Mouse (Mus musculus) midbrain, embryonic 14.5 days (tissue): ENCODE results near the gene Ugt1a7c. TPM values are rescaled to one million over a fixed set of nuclear protein-coding genes. Genes with fewer than 3 reads are reported as not detected.
"Not testable (repeated sequence)": the region's sequence is repeated elsewhere in the genome, so short reads cannot be mapped to it uniquely, and the experiment has no call there.

ENCODE experiments used
- ATAC-seq: fragments of 200-750 bp; cut with Nextera tagmentation; 2 replicates; pipeline ENCODE4 v1.8.0; 2017; ENCODE audit warnings: moderate number of reproducible peaks, moderate library complexity; ENCODE audit not compliant: low FRiP score, low TSS enrichment
- DNase-seq: peaks from one replicate; pipeline ENCODE4 v3.0.0-alpha.2; 2015
- H3K27ac ChIP-seq: fragments of 300-500 bp; sonication (generic); replicated peaks from 2 replicates; pipeline ENCODE4 v1.5.1; 2014; ENCODE audit warnings: mild to moderate bottlenecking, low read depth, low read length, moderate library complexity
- H3K27me3 ChIP-seq: fragments of 300-500 bp; sonication (generic); 2 replicates; pipeline ENCODE4 v1.6.1; 2014; ENCODE audit warnings: low read length, control low read depth, mixed read lengths; ENCODE audit not compliant: control insufficient read depth, insufficient read depth
- H3K36me3 ChIP-seq: fragments of 300-500 bp; sonication (generic); 2 replicates; pipeline ENCODE4 v1.6.1; 2014; ENCODE audit warnings: low read length, control low read depth; ENCODE audit not compliant: control insufficient read depth, insufficient read depth
- H3K4me1 ChIP-seq: fragments of 300-500 bp; sonication (generic); 2 replicates; pipeline ENCODE4 v1.6.1; 2014; ENCODE audit warnings: mild to moderate bottlenecking, antibody characterized with exemption, low read length, control low read depth; ENCODE audit not compliant: control insufficient read depth, insufficient read depth
- H3K4me2 ChIP-seq: fragments of 300-500 bp; sonication (generic); 2 replicates; pipeline ENCODE4 v1.6.1; 2014; ENCODE audit warnings: mild to moderate bottlenecking, low read length, moderate library complexity
- H3K4me3 ChIP-seq: fragments of 300-500 bp; sonication (generic); replicated peaks from 2 replicates; pipeline ENCODE4 v1.5.1; 2014; ENCODE audit warnings: low read depth, low read length
- H3K9ac ChIP-seq: fragments of 300-500 bp; sonication (generic); replicated peaks from 2 replicates; pipeline ENCODE4 v1.6.1; 2014; ENCODE audit warnings: mild to moderate bottlenecking, low read length, moderate library complexity
- H3K9me3 ChIP-seq: fragments of 300-500 bp; sonication (generic); 2 replicates; pipeline ENCODE4 v1.6.1; 2016; ENCODE audit warnings: low read length, control low read depth, mixed read lengths; ENCODE audit not compliant: control insufficient read depth
- WGBS: fragments of 180-500 bp; shearing (Covaris S2); extraction: QIAGEN DNeasy Blood & Tissue Kit; methylation state at CpG from one replicate; pipeline ENCODE4 v1.1.7; 2014; 5-methylcytosine and 5-hydroxymethylcytosine counted together
- polyA plus RNA-seq: library from polyadenylated mRNA; unstranded; fragments of >200 nt; fragmentation: Nextera tagmentation; extraction: Ambion mirVana; gene quantifications from 2 replicates; pipeline ENCODE4 v1.2.1, GENCODE M21; 2014

Ugt1a7c gene
- 0.24 and 0.99 TPM in 2 replicates for polyA plus RNA-seq

GRCm38 (mm10) chr1:88094941-88095492, at the start of gene Ugt1a7c:
Gene Ugt1a7c, plus strand, starts transcription at chr1:88095062.
- H3K9me3 ChIP-seq, result no peaks in the 10 kb centered on the region
- H3K36me3 ChIP-seq, result no peaks in the 10 kb centered on the region
- DNase-seq (peak; percentile 1), ATAC-seq (no peak)
- H3K27ac ChIP-seq, result no peak within 1 kb of the TSS
- 74% methylated on average over 10 of the region's 10 CpGs for WGBS
- H3K4me3 ChIP-seq, result no peak within 1 kb of the TSS
- H3K9ac ChIP-seq, result no peak within 1 kb of the TSS
- H3K27me3 ChIP-seq, result no peaks in the 10 kb centered on the region
- no peaks in the 10 kb centered on the region for H3K4me1 ChIP-seq
- H3K4me2 ChIP-seq, result no peak within 1 kb of the TSS

- not testable (repeated sequence) for H3K4me1 ChIP-seq, H3K9ac ChIP-seq, H3K4me2 ChIP-seq, H3K27ac ChIP-seq, H3K27me3 ChIP-seq, H3K4me3 ChIP-seq, H3K36me3 ChIP-seq, ATAC-seq, H3K9me3 ChIP-seq, DNase-seq
- WGBS, result 83% methylated on average over 2 of the region's 2 CpGs
Observed at GRCm38 (mm10) chr1:88047408-88047807, 47.5 kb upstream of the Ugt1a7c start.

- H3K9me3 ChIP-seq, result no peaks in the 10 kb centered on the region
- H3K27ac ChIP-seq, result no peak within 1 kb of the TSS
- WGBS, result 85% methylated on average over 1 of the region's 1 CpGs
- no peak within 1 kb of the TSS for H3K4me2 ChIP-seq
- no peak within 1 kb of the TSS for H3K9ac ChIP-seq
- ATAC-seq (no peak), DNase-seq (no peak)
- H3K36me3 ChIP-seq, result no peaks in the 10 kb centered on the region
- no peaks in the 10 kb centered on the region for H3K27me3 ChIP-seq
- H3K4me1 ChIP-seq, result no peaks in the 10 kb centered on the region
- H3K4me3 ChIP-seq, result no peak within 1 kb of the TSS
Observed at GRCm38 (mm10) chr1:88055088-88055487, 39.8 kb upstream of the Ugt1a7c start, which contains the start of gene Ugt1a10. Gene Ugt1a10, plus strand, starts transcription at chr1:88055388.

GRCm38 (mm10) chr1:88066472-88067102, 28.3 kb upstream of the Ugt1a7c start:
- H3K4me2 ChIP-seq, H3K27me3 ChIP-seq, H3K4me1 ChIP-seq, H3K27ac ChIP-seq, ATAC-seq, H3K36me3 ChIP-seq, H3K9ac ChIP-seq, H3K9me3 ChIP-seq, DNase-seq, H3K4me3 ChIP-seq: not testable (repeated sequence)
- 63% methylated on average over 1 of the region's 2 CpGs for WGBS

- H3K4me1 ChIP-seq, result no peaks in the 10 kb centered on the region
- no peak for DNase-seq
- H3K27ac ChIP-seq, result no peak within 1 kb of the TSS
- H3K9me3 ChIP-seq, result no peaks in the 10 kb centered on the region
- no peaks in the 10 kb centered on the region for H3K27me3 ChIP-seq
- H3K36me3 ChIP-seq, result no peaks in the 10 kb centered on the region
- WGBS, result 82% methylated on average over 2 of the region's 2 CpGs
- no peak within 1 kb of the TSS for H3K4me2 ChIP-seq
- H3K9ac ChIP-seq, result no peak within 1 kb of the TSS
- no peak within 1 kb of the TSS for H3K4me3 ChIP-seq
- no peak for ATAC-seq
Observed at GRCm38 (mm10) chr1:88070495-88070894, 24.4 kb upstream of the Ugt1a7c start, which contains the start of gene Ugt1a9. Gene Ugt1a9, plus strand, starts transcription at chr1:88070800.

GRCm38 (mm10) chr1:88070902-88071301, 24.0 kb upstream of the Ugt1a7c start:
- Histone ChIP-seq H3K27ac (no peak overlapping the region), H3K36me3 (no peaks in the 10 kb centered on the region), H3K9me3 (no peaks in the 10 kb centered on the region), H3K9ac (no peak overlapping the region), H3K27me3 (no peaks in the 10 kb centered on the region), H3K4me3 (no peak overlapping the region), H3K4me2 (no peak overlapping the region), H3K4me1 (no peaks in the 10 kb centered on the region)
- 87% methylated on average over 4 of the region's 4 CpGs for WGBS
- no peak for ATAC-seq
- DNase-seq, result no peak

- WGBS, result 91% methylated on average over 2 of the region's 2 CpGs
- no peaks in the 10 kb centered on the region for H3K9me3 ChIP-seq
- no peaks in the 10 kb centered on the region for H3K36me3 ChIP-seq
- ATAC-seq (no peak), DNase-seq (no peak)
- H3K4me2 ChIP-seq, result no peak overlapping the region
- H3K4me3 ChIP-seq, result no peak overlapping the region
- no peak overlapping the region for H3K27ac ChIP-seq
- no peaks in the 10 kb centered on the region for H3K27me3 ChIP-seq
- H3K4me1 ChIP-seq, result no peaks in the 10 kb centered on the region
- no peak overlapping the region for H3K9ac ChIP-seq
Observed at GRCm38 (mm10) chr1:88074471-88074870, 20.4 kb upstream of the Ugt1a7c start.

GRCm38 (mm10) chr1:88077128-88077527, 17.7 kb upstream of the Ugt1a7c start:
- 96% methylated on average over 1 of the region's 1 CpGs for WGBS
- Histone ChIP-seq H3K27me3 (no peaks in the 10 kb centered on the region), H3K9me3 (no peaks in the 10 kb centered on the region), H3K36me3 (no peaks in the 10 kb centered on the region), H3K4me3 (no peak overlapping the region), H3K4me2 (no peak overlapping the region), H3K4me1 (no peaks in the 10 kb centered on the region), H3K9ac (no peak overlapping the region), H3K27ac (no peak overlapping the region)
- DNase-seq (no peak), ATAC-seq (no peak)

GRCm38 (mm10) chr1:88081670-88082069, 13.2 kb upstream of the Ugt1a7c start:
- H3K4me3 ChIP-seq, result no peak overlapping the region
- H3K27ac ChIP-seq, result no peak overlapping the region
- ATAC-seq (no peak), DNase-seq (no peak)
- no peaks in the 10 kb centered on the region for H3K27me3 ChIP-seq
- H3K36me3 ChIP-seq, result no peaks in the 10 kb centered on the region
- H3K9me3 ChIP-seq, result no peaks in the 10 kb centered on the region
- 96% methylated on average over 1 of the region's 1 CpGs for WGBS
- no peaks in the 10 kb centered on the region for H3K4me1 ChIP-seq
- no peak overlapping the region for H3K9ac ChIP-seq
- no peak overlapping the region for H3K4me2 ChIP-seq
